Mouse (Mus musculus) erythroblast, embryonic 14.5 days (primary cell): ENCODE results near the gene Htr6.

Source experiments
- GATA1 ChIP-seq: IDR thresholded peaks from 2 replicates; pipeline ENCODE4 v1.6.1; 2012; ENCODE audit warnings: low read length, inconsistent platforms, mixed read lengths
- TAL1 ChIP-seq: IDR thresholded peaks from 3 replicates; pipeline ENCODE4 v1.6.1; 2012; ENCODE audit warnings: low read length, inconsistent platforms, mixed read lengths

GRCm38 (mm10) chr4:139110858-139111257 is 35.5 kb upstream of the Htr6 start:
- TF ChIP-seq TAL1, result no peak
- TF ChIP-seq GATA1, result no peak
